Mouse (Mus musculus) liver, adult 2 months (tissue): ENCODE measurements around the gene Amdhd1. TPM values are rescaled to one million over a fixed set of nuclear protein-coding genes. Genes with fewer than 3 reads are reported as not detected.
A peak's percentile ranks its signal among the peaks of the same experiment; 100 is the strongest.

Experiments used
- DNase-seq: peaks from one replicate; pipeline ENCODE4 v3.0.0-alpha.2; 2011; ENCODE audit warnings: low read depth, low spot score; ENCODE audit errors: extremely low read depth
- H3K27ac ChIP-seq: fragments of 200-500 bp; replicated peaks from 2 replicates; pipeline ENCODE4 v1.5.1; 2012; ENCODE audit warnings: low read depth, mild to moderate bottlenecking, control low read depth, inconsistent platforms, low read length; ENCODE audit not compliant: insufficient read depth
- H3K27me3 ChIP-seq: fragments of 200-500 bp; 2 replicates; pipeline ENCODE4 v1.6.1; 2012; ENCODE audit warnings: mild to moderate bottlenecking, moderate library complexity, low read length, inconsistent platforms; ENCODE audit not compliant: control insufficient read depth, insufficient read depth
- H3K36me3 ChIP-seq: fragments of 200-500 bp; 2 replicates; pipeline ENCODE4 v1.6.1; 2012; ENCODE audit warnings: low read length, inconsistent platforms; ENCODE audit not compliant: control insufficient read depth, insufficient read depth
- H3K4me1 ChIP-seq: fragments of 200-500 bp; 2 replicates; pipeline ENCODE4 v1.6.1; 2011; ENCODE audit warnings: low read length; ENCODE audit not compliant: control insufficient read depth, insufficient read depth
- H3K4me3 ChIP-seq: fragments of 200-500 bp; 2 replicates; pipeline ENCODE4 v1.5.1; 2011; ENCODE audit warnings: low read depth, mild to moderate bottlenecking, control low read depth, low read length, moderate library complexity; ENCODE audit not compliant: insufficient read depth
- H3K79me2 ChIP-seq: fragments of 200-500 bp; 2 replicates; pipeline ENCODE4 v1.6.1; 2012; ENCODE audit warnings: inconsistent platforms, mild to moderate bottlenecking, low read length, moderate library complexity; ENCODE audit not compliant: control insufficient read depth, insufficient read depth
- H3K9ac ChIP-seq: fragments of 200-500 bp; 2 replicates; pipeline ENCODE4 v1.6.1; 2012; ENCODE audit warnings: low read depth, mild to moderate bottlenecking, control low read depth, inconsistent platforms, low read length
- CTCF ChIP-seq: fragments of 200-500 bp; IDR thresholded peaks from 2 replicates; pipeline ENCODE4 v1.5.1; 2011; ENCODE audit warnings: low read depth, low read length, control low read depth
- POLR2A ChIP-seq: fragments of 200-500 bp; IDR thresholded peaks from 2 replicates; pipeline ENCODE4 v1.6.1; 2011; ENCODE audit warnings: low read length, control low read depth; ENCODE audit not compliant: insufficient read depth; ENCODE audit errors: extremely low read depth
- WGBS: fragments of 180-500 bp; shearing (Covaris S2); methylation state at CpG from one replicate; pipeline ENCODE4 v1.1.7; 2018; 5-methylcytosine and 5-hydroxymethylcytosine counted together
- polyA plus RNA-seq: library from polyadenylated mRNA; depleted of rRNA; stranded (reverse); fragments of >200 nt; gene quantifications from 2 replicates; pipeline ENCODE4 v1.2.3, GENCODE M21; 2012
- total RNA-seq: library from RNA; depleted of rRNA; stranded (reverse); fragments of >200 nt; gene quantifications from 2 replicates; pipeline ENCODE4 v1.2.3, GENCODE M21; 2014

Gene Amdhd1
- total and polyA plus RNA-seq, 2 experiments, result 185 to 233 TPM

- Histone ChIP-seq H3K79me2 (no peaks in the 10 kb centered on the region), H3K27ac (peak overlapping the region; percentile 83), H3K27me3 (no peaks in the 10 kb centered on the region), H3K4me3 (peak overlapping the region; percentile 26; the same call in 1 of the 2 replicates), H3K36me3 (peaks cover 4% of the 10 kb centered on the region), H3K9ac (peak overlapping the region; percentile 39), H3K4me1 (peaks cover 20% of the 10 kb centered on the region)
- DNase-seq, result peak; percentile 82
- 23% methylated on average over 2 of the region's 2 CpGs for WGBS
- TF ChIP-seq CTCF, result no peak
- TF ChIP-seq POLR2A, result no peak
These were observed 1.5 kb downstream of the Amdhd1 start for GRCm38 (mm10) chr10:93538287-93538686.

DNA sequence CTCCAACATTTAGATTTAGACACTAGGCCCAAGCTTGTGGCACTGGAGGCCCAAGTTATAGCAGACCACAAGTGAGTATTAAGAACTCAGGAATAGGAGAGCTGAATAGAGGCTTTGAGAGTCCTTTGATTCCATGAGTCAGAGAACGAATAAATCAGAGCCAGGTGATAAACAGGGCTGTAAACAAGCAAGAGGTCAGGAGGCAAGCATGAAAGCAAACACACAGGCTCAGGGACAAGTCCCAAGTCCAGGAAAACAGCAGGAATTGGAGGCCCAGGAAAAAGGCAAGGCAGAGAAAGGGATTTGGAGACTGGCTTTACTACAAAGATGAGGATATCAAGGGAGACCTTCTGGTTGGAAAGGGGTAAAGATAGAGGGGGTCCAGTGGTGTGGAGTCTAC, 14.5 kb downstream of the Amdhd1 start:
- peak; percentile 96 for DNase-seq
- H3K36me3 ChIP-seq, result peaks cover 17% of the 10 kb centered on the region
- 21% methylated on average over 1 of the region's 1 CpGs for WGBS
- peak overlapping the region; percentile 94 for H3K27ac ChIP-seq
- peaks cover 12% of the 10 kb centered on the region for H3K4me1 ChIP-seq
- TF ChIP-seq CTCF, result no peak
- TF ChIP-seq POLR2A, result no peak
- H3K79me2 ChIP-seq, result no peaks in the 10 kb centered on the region
- H3K9ac ChIP-seq, result peak overlapping the region; percentile 36
- no peak overlapping the region for H3K4me3 ChIP-seq
- H3K27me3 ChIP-seq, result no peaks in the 10 kb centered on the region

DNA sequence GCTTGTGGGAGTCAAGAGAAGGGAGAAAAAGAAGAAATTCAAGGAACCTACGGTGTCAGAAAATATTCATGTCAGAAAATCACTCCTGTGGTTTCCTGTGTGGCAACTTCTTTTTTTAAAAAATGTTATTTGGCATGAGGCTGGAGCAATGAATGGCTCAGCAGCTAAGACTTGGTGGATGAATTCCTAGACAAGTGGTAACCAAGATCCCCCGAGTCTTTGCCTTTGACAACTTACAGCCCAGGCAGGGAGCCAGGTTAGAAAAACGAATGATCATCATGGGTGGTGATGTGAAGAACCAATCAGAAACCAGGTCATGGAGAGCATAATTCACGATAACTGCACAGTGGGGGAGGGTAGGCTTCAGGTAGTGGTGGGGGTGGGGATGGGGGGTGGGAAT, 18.8 kb downstream of the Amdhd1 start:
- Histone ChIP-seq H3K27me3 (no peaks in the 10 kb centered on the region), H3K4me1 (peaks cover 29% of the 10 kb centered on the region), H3K4me3 (no peak overlapping the region), H3K9ac (no peak overlapping the region), H3K36me3 (peaks cover 8% of the 10 kb centered on the region), H3K27ac (peak overlapping the region; percentile 28), H3K79me2 (no peaks in the 10 kb centered on the region)
- 29% methylated on average over 4 of the region's 4 CpGs for WGBS
- peak; percentile 63 for DNase-seq
- TF ChIP-seq CTCF (no peak), POLR2A (no peak)

DNA sequence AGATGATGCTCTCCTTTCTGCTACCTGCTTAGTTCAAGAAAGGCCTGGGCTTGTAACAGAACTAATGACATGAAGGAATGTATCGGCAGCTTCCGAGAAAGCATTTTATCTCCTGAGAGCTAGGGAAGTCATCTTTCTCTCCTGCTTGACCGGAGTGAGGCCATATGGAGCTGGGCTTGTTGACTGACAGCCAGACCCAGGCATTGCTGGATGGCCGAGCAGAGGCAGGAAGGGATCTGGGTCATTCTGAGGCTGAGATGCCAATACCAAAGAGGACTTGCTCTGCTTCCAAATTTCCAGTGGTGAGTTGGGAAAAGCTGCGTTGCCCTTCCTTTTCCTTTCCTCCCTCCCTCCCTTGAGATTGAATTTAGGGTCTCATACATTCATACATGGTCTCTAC, 20.1 kb downstream of the Amdhd1 start:
- WGBS, result 57% methylated on average over 5 of the region's 5 CpGs
- H3K4me1 ChIP-seq, result peaks cover 26% of the 10 kb centered on the region
- peak overlapping the region; percentile 4; the same call in 1 of the 2 replicates for H3K27ac ChIP-seq
- peak; percentile 59 for DNase-seq
- peaks cover 8% of the 10 kb centered on the region for H3K36me3 ChIP-seq
- TF ChIP-seq POLR2A (no peak), CTCF (no peak)
- no peak overlapping the region for H3K4me3 ChIP-seq
- H3K9ac ChIP-seq, result no peak overlapping the region
- H3K27me3 ChIP-seq, result no peaks in the 10 kb centered on the region
- H3K79me2 ChIP-seq, result no peaks in the 10 kb centered on the region

DNA sequence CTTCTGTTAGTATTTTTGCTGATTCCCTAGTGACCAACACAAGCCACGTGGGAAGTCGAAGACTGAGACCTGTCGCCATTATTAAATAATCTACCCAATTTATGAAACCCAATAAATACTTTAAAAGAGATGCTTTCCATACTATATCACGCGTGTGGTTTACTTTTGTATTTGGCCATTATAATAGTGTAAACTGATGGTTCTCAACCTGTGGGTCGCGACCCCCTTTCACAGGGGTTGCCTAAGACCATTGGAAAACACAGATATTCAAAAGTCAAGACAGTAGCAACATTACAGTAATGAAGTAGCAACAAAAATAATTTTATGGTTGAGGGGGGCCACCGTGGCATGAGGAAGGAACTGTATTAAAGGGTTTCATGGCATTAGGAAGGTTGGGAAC, 20.7 kb downstream of the Amdhd1 start:
- no peaks in the 10 kb centered on the region for H3K27me3 ChIP-seq
- H3K4me3 ChIP-seq, result no peak overlapping the region
- H3K4me1 ChIP-seq, result peaks cover 25% of the 10 kb centered on the region
- DNase-seq, result no peak
- 61% methylated on average over 8 of the region's 8 CpGs for WGBS
- no peaks in the 10 kb centered on the region for H3K79me2 ChIP-seq
- peak overlapping the region; percentile 75 for H3K27ac ChIP-seq
- no peak overlapping the region for H3K9ac ChIP-seq
- peaks cover 6% of the 10 kb centered on the region for H3K36me3 ChIP-seq
- TF ChIP-seq POLR2A (no peak), CTCF (no peak)

- H3K4me1 ChIP-seq, result peaks cover 25% of the 10 kb centered on the region
- peak; percentile 97 for DNase-seq
- H3K27ac ChIP-seq, result peak overlapping the region; percentile 75
- no peak for TF ChIP-seq CTCF
- no peak for TF ChIP-seq POLR2A
- WGBS, result 36% methylated on average over 2 of the region's 2 CpGs
- H3K36me3 ChIP-seq, result peaks cover 2% of the 10 kb centered on the region
- no peak overlapping the region for H3K9ac ChIP-seq
- H3K79me2 ChIP-seq, result no peaks in the 10 kb centered on the region
- no peak overlapping the region for H3K4me3 ChIP-seq
- no peaks in the 10 kb centered on the region for H3K27me3 ChIP-seq
These were observed 21.2 kb downstream of the Amdhd1 start for GRCm38 (mm10) chr10:93518620-93519019.
